Mouse (Mus musculus) small intestine, adult 2 months (tissue): ENCODE measurements at regions not wholly inside any gene's neighbourhood (a gene's known extent, or its start where the extent isn't known, plus 50 kb on each side); places are given as distances from the start of the nearest gene placed in this dataset.

Experiments
- H3K27ac ChIP-seq: fragments of 200-500 bp; 2 replicates; pipeline ENCODE4 v1.5.1; 2012; ENCODE audit warnings: low read depth, low read length, control low read depth, inconsistent platforms; ENCODE audit not compliant: insufficient read depth
- H3K27me3 ChIP-seq: fragments of 200-500 bp; 2 replicates; pipeline ENCODE4 v1.6.1; 2012; ENCODE audit warnings: mild to moderate bottlenecking, moderate library complexity, low read length, inconsistent platforms; ENCODE audit not compliant: control insufficient read depth, insufficient read depth
- H3K36me3 ChIP-seq: fragments of 200-500 bp; 2 replicates; pipeline ENCODE4 v1.6.1; 2012; ENCODE audit warnings: mild to moderate bottlenecking, low read length, control low read depth, inconsistent platforms; ENCODE audit not compliant: control insufficient read depth, insufficient read depth
- H3K4me1 ChIP-seq: fragments of 200-500 bp; 2 replicates; pipeline ENCODE4 v1.6.1; 2012; ENCODE audit warnings: low read length, inconsistent platforms, mixed read lengths; ENCODE audit not compliant: control insufficient read depth, insufficient read depth, insufficient read length
- H3K4me3 ChIP-seq: fragments of 200-500 bp; 2 replicates; pipeline ENCODE4 v1.5.1; 2012; ENCODE audit warnings: low read depth, mild to moderate bottlenecking, control low read depth, inconsistent platforms, low read length, moderate library complexity
- CTCF ChIP-seq: fragments of 200-500 bp; IDR thresholded peaks from 2 replicates; pipeline ENCODE4 v1.5.1; 2012; ENCODE audit warnings: low read depth, mild to moderate bottlenecking, control low read depth, inconsistent platforms, low read length, moderate library complexity, mixed read lengths; ENCODE audit not compliant: insufficient replicate concordance, insufficient read length; ENCODE audit errors: extremely low read depth
- POLR2A ChIP-seq: fragments of 200-500 bp; IDR thresholded peaks from 2 replicates; pipeline ENCODE4 v1.6.1; 2012; ENCODE audit warnings: low read depth, mild to moderate bottlenecking, control low read depth, inconsistent platforms, low read length, moderate library complexity
- WGBS: fragments of 180-500 bp; shearing (Covaris S2); methylation state at CpG from one replicate; pipeline ENCODE4 v1.1.7; 2018; 5-methylcytosine and 5-hydroxymethylcytosine counted together

GRCm38 (mm10) chr6:143519668-143520067 lies 352.6 kb downstream of the Etnk1 start:
- Histone ChIP-seq H3K4me1 (peaks cover 8% of the 10 kb centered on the region), H3K27ac (no peak overlapping the region), H3K36me3 (no peaks in the 10 kb centered on the region), H3K4me3 (no peak overlapping the region), H3K27me3 (no peaks in the 10 kb centered on the region)
- 66% methylated on average over 5 of the region's 5 CpGs for WGBS
- TF ChIP-seq CTCF, result no peak
- no peak for TF ChIP-seq POLR2A

- Histone ChIP-seq H3K27ac (no peak overlapping the region), H3K36me3 (no peaks in the 10 kb centered on the region), H3K27me3 (no peaks in the 10 kb centered on the region), H3K4me3 (no peak overlapping the region), H3K4me1 (peaks cover 8% of the 10 kb centered on the region)
- TF ChIP-seq CTCF (no peak), POLR2A (no peak)
- 68% methylated on average over 4 of the region's 4 CpGs for WGBS
Observed at GRCm38 (mm10) chr6:143525092-143525491, 358.1 kb downstream of the Etnk1 start.

GRCm38 (mm10) chr6:143528898-143529297 lies 361.9 kb downstream of the Etnk1 start:
- WGBS, result 85% methylated on average over 7 of the region's 7 CpGs
- Histone ChIP-seq H3K27me3 (no peaks in the 10 kb centered on the region), H3K4me3 (no peak overlapping the region), H3K36me3 (no peaks in the 10 kb centered on the region), H3K27ac (no peak overlapping the region), H3K4me1 (peaks cover 3% of the 10 kb centered on the region; the same call in 1 of the 2 replicates)
- TF ChIP-seq POLR2A (no peak), CTCF (no peak)

GRCm38 (mm10) chr6:143530372-143531224 lies 363.6 kb downstream of the Etnk1 start:
- TF ChIP-seq POLR2A (no peak), CTCF (no peak)
- H3K27me3 ChIP-seq, result no peaks in the 10 kb centered on the region
- WGBS, result 13% methylated on average over 13 of the region's 13 CpGs
- H3K4me3 ChIP-seq, result no peak overlapping the region
- no peak overlapping the region for H3K27ac ChIP-seq
- H3K36me3 ChIP-seq, result no peaks in the 10 kb centered on the region
- H3K4me1 ChIP-seq, result peaks cover 3% of the 10 kb centered on the region; the same call in 1 of the 2 replicates

- TF ChIP-seq POLR2A, result no peak
- no peak for TF ChIP-seq CTCF
- 58% methylated on average over 6 of the region's 6 CpGs for WGBS
- Histone ChIP-seq H3K27me3 (no peaks in the 10 kb centered on the region), H3K4me3 (no peak overlapping the region), H3K4me1 (peaks cover 3% of the 10 kb centered on the region; the same call in 1 of the 2 replicates), H3K36me3 (no peaks in the 10 kb centered on the region), H3K27ac (no peak overlapping the region)
Observed at GRCm38 (mm10) chr6:143531477-143531876, 364.5 kb downstream of the Etnk1 start.

GRCm38 (mm10) chr6:143532380-143532779 lies 365.4 kb downstream of the Etnk1 start:
- WGBS, result 96% methylated on average over 12 of the region's 12 CpGs
- TF ChIP-seq POLR2A (no peak), CTCF (no peak)
- Histone ChIP-seq H3K4me3 (no peak overlapping the region), H3K36me3 (no peaks in the 10 kb centered on the region), H3K4me1 (peaks cover 3% of the 10 kb centered on the region; the same call in 1 of the 2 replicates), H3K27ac (no peak overlapping the region), H3K27me3 (no peaks in the 10 kb centered on the region)

- H3K4me3 ChIP-seq, result no peak overlapping the region
- TF ChIP-seq POLR2A, result no peak
- TF ChIP-seq CTCF, result no peak
- peaks cover 2% of the 10 kb centered on the region; the same call in 1 of the 2 replicates for H3K4me1 ChIP-seq
- WGBS, result 46% methylated on average over 12 of the region's 12 CpGs
- no peaks in the 10 kb centered on the region for H3K36me3 ChIP-seq
- no peaks in the 10 kb centered on the region for H3K27me3 ChIP-seq
- H3K27ac ChIP-seq, result no peak overlapping the region
Observed at GRCm38 (mm10) chr6:143535265-143535664, 368.2 kb downstream of the Etnk1 start.
